Mouse (Mus musculus) layer of hippocampus, postnatal 10 days (tissue): ENCODE results near the gene Trem1. TPM values are rescaled to one million over a fixed set of nuclear protein-coding genes. Genes with fewer than 3 reads are reported as not detected.

Experiments used
- DNase-seq, 2 experiments: peaks; one replicate each; pipeline ENCODE4 v3.0.0; 2021; ENCODE audit warnings: low spot score in 2 of 2
- long read RNA-seq: library from polyadenylated mRNA; stranded (forward); transcript quantifications from one replicate; pipeline ENCODE4 v2.0.0, GENCODE M21; 2023
- total RNA-seq, 2 experiments: library from RNA; stranded (reverse); gene quantifications; 2 replicates each; pipeline ENCODE4 v1.2.3; 2021

The Trem1 gene
- total RNA-seq: not detected
- long read RNA-seq: 0 reads

GRCm38 (mm10) chr17:48232518-48232917 is at the start of gene Trem1:
TSS of gene Trem1 (plus strand) at chr17:48232768.
- DNase-seq: peak in 1 of 2 experiments; percentile 2

- DNase-seq: no peak
Observed at GRCm38 (mm10) chr17:48185252-48185651, 47.3 kb upstream of the Trem1 start.

- no peak for DNase-seq
Observed at GRCm38 (mm10) chr17:48192366-48192765, 40.2 kb upstream of the Trem1 start.

- DNase-seq: no peak
Observed at GRCm38 (mm10) chr17:48203086-48203485, 29.5 kb upstream of the Trem1 start.

- DNase-seq: no peak
Observed at GRCm38 (mm10) chr17:48212596-48212995, 20.0 kb upstream of the Trem1 start.

GRCm38 (mm10) chr17:48213511-48213910 is 19.1 kb upstream of the Trem1 start:
- DNase-seq: no peak

DNA sequence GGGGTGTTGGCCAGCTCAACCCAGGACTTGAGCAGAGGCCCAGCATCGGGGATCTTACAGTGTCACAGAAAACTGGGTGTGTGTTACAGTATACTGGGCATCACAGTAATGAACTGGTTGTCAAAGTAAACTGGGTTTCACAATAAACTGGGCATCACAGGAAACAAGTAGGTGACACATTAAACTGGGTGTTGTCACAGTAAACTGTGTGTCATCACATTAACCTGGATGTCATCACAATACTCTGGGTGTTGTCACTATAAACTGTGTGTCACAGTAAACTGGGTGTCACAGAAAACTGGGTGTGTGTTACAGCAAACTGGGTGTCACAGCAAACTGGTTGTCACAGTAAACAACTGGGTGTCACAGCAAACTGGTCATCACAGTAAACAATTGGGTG is 17.1 kb upstream of the Trem1 start:
- DNase-seq: no peak

DNA sequence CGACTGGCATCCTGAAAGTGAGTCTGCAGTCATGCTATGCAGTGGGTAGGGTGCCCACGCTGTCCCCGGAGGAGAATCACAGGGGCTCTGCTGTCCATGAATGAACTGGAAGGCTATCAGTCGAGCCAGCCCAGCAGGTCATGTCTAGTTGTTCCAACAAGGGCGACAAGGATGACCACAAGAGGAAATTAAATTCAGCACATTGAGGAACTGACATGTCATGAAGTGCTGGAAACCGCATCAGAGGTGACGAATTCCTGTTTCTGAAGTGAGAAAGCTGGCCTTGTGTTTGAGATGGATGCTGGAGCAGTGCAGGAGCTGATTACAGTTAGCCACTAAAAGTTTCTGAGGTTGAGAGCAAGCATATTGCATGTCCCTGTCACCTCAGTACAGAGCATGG is 1.9 kb upstream of the Trem1 start:
- peak in 1 of 2 experiments; percentile 1 for DNase-seq

- DNase-seq: peak in 1 of 2 experiments; percentile 2
Observed at GRCm38 (mm10) chr17:48233789-48234188, 1.2 kb downstream of the Trem1 start.

GRCm38 (mm10) chr17:48234550-48234949 is 2.0 kb downstream of the Trem1 start:
- peak in 1 of 2 experiments; percentile 2 for DNase-seq

DNA sequence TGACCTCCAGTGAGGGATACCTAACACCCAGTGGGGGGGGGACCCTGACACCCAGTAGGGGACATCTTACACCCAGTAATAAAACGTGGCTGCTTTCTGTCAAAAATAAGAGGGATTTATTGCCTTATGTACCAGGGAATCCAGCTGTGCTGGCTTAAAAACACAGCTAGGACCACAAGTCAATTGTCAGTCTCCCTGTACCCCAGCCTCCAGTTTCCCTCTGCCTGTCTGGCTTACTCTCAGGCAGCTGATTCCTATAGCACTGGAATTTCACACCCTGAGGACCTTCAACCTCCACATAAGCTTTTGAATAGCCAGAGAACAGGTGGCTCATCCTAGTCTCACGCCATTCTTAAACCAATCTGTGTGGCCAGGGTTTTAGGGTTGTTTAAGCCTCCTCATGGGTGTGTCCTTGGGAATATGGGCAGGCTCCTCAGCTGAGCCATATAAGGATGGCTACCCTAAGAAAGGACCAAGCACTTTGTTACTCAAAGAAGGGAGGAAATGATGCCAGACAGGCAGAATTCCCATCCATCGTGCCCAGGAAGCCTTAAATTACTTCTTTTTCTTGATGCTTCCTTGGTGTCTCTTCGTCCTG is 3.3 kb downstream of the Trem1 start:
- DNase-seq: no peak

GRCm38 (mm10) chr17:48237621-48238020 is 5.1 kb downstream of the Trem1 start:
- DNase-seq: no peak

GRCm38 (mm10) chr17:48247221-48247928 is 14.8 kb downstream of the Trem1 start, which contains the start of gene Trem3:
TSS of gene Trem3 (plus strand) at chr17:48247777.
- DNase-seq: no peak

- DNase-seq: no peak
Observed at GRCm38 (mm10) chr17:48249039-48249438, 16.5 kb downstream of the Trem1 start.

- no peak for DNase-seq
Observed at GRCm38 (mm10) chr17:48249501-48249900, 16.9 kb downstream of the Trem1 start.

- DNase-seq: no peak
Observed at GRCm38 (mm10) chr17:48250631-48251030, 18.1 kb downstream of the Trem1 start.

- DNase-seq: no peak
Observed at GRCm38 (mm10) chr17:48256575-48256974, 24.0 kb downstream of the Trem1 start.

DNA sequence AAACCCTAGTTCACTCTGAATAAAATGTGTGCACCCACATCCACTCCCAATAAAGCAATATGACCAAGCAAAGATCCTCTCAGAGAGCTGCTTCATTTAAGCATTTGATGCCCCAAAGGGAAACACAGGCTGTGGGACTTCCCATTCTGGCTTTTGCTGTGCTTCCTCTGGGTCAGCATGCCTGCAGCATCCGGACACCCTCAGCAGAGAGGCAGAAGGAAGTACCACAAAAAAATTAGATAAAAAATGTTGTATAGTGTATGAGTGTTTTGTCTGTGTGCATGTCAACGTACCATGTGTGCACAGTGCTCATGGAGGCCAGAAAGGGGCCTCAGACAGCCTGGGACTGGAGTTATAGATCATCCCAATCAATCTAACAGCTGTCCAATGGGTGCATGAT is 29.3 kb downstream of the Trem1 start:
- no peak for DNase-seq

DNA sequence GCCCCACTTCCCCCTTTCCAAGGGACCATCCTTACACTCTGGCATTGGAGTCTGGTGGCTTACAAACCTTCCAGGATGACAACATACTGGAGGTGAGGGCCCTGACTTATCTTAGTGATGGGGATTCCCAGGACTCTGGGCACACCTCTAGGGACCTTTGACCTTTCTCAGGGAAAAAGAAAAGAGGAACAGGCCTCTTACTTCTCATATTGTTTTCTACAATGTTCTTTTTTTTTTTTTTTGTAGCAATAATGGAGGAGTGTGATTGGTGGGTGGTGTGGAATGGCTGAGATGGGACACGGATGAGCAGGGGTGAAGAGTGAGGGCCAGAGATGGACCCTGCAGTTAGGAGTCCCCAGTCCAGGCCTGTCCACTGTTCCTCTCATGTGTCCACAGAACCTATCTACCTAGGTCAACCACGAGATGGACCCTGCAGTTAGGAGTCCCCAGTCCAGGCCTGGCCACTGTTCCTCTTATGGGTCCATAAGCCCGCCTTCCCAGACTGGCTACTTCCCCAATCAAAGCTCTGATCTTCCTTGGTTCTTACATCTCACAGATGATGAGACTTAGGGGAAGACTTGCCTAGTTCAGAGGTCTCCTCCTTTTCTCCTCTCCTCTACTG is 31.3 kb downstream of the Trem1 start, which contains the start of gene Treml4:
Gene Treml4 (plus strand): TSS at position 555 of the 622 bp plus-strand sequence.
- no peak for DNase-seq

DNA sequence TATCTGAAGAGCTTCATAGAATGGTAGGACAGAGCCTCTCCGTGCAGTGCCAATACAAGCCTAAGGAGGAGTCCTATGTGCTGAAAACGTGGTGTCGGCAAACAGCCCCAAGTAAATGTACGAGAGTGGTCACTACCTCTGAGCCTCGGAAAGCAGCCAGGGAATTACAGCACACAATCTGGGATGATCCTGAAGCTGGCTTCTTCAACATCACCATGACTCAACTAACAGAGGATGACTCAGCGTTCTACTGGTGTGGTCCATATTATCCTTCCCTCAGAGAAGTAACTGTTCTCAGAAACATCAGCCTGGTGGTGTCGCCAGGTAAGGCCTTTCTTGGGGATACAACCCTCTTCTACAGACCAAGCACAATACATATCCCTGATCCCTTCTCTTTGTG is 32.1 kb downstream of the Trem1 start:
- no peak for DNase-seq

GRCm38 (mm10) chr17:48266138-48266537 is 33.6 kb downstream of the Trem1 start:
- DNase-seq: no peak

DNA sequence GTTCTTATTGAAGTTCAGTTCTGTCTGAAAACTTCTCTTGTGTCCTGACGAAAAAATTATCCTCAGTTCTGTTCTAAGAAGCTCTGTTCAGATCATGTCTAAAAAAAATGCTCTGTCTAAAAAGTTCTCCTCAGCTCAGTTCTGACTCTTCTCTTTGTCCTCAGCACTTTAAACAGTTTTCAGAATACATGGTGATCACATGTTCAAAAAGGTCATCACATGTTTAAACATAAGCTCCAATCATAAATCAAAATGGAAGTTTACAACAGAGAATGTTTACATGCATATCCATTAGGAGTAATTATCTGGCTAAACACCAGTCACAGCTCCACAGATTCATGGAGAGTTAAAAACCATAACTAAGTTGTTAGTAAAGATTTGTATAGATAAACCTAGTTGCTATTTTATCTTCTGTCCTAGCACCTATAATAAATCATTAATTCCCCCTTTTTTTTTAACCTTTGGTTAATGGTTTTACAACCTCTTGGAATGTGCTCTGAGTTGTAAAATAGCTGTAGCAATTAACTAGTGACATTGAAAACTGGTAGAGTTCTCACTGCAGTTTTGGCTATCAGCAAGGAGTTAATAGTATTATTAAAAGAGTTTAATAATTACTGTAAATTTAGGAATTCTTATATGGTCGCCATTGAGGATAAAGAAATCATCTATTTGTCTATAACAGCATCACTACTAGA is 34.2 kb downstream of the Trem1 start:
- no peak for DNase-seq
